Mouse (Mus musculus) lung, embryonic 16.5 days (tissue): ENCODE data around the gene Fgfr2. TPM values are rescaled to one million over a fixed set of nuclear protein-coding genes. Genes with fewer than 3 reads are reported as not detected.
"Not testable (repeated sequence)": the region's sequence is repeated elsewhere in the genome, so short reads cannot be mapped to it uniquely, and the experiment has no call there.

ENCODE experiments used
- ATAC-seq: fragments of 200-750 bp; cut with Nextera tagmentation; 2 replicates; pipeline ENCODE4 v1.8.0; 2017; ENCODE audit warnings: low read depth, mild to moderate bottlenecking, moderate library complexity
- H3K27ac ChIP-seq: fragments of 300-500 bp; sonication (generic); 2 replicates; pipeline ENCODE4 v1.5.1; 2014; ENCODE audit warnings: mild to moderate bottlenecking, control low read depth, low read length
- H3K27me3 ChIP-seq: fragments of 300-500 bp; sonication (generic); 2 replicates; pipeline ENCODE4 v1.6.1; 2014; ENCODE audit warnings: low read depth, low read length, mixed read lengths; ENCODE audit not compliant: control insufficient read depth, insufficient read depth
- H3K36me3 ChIP-seq: fragments of 300-500 bp; sonication (generic); 2 replicates; pipeline ENCODE4 v1.6.1; 2014; ENCODE audit warnings: low read length; ENCODE audit not compliant: control insufficient read depth, insufficient read depth
- H3K4me1 ChIP-seq: fragments of 300-500 bp; sonication (generic); replicated peaks from 2 replicates; pipeline ENCODE4 v1.6.1; 2014; ENCODE audit warnings: low read length, mixed read lengths; ENCODE audit not compliant: control insufficient read depth, insufficient read depth
- H3K4me2 ChIP-seq: fragments of 300-500 bp; sonication (generic); 2 replicates; pipeline ENCODE4 v1.6.1; 2014; ENCODE audit warnings: low read depth, low read length, control low read depth
- H3K4me3 ChIP-seq: fragments of 300-500 bp; sonication (generic); 2 replicates; pipeline ENCODE4 v1.5.1; 2014; ENCODE audit warnings: mild to moderate bottlenecking, low read length, control low read depth
- H3K9ac ChIP-seq: fragments of 300-500 bp; sonication (generic); 2 replicates; pipeline ENCODE4 v1.6.1; 2014; ENCODE audit warnings: low read length, control low read depth
- H3K9me3 ChIP-seq: fragments of 300-500 bp; sonication (generic); 2 replicates; pipeline ENCODE4 v1.6.1; 2016; ENCODE audit warnings: low read length; ENCODE audit not compliant: control insufficient read depth
- WGBS: fragments of 180-500 bp; shearing (Covaris S2); extraction: QIAGEN DNeasy Blood & Tissue Kit; methylation state at CpG from one replicate; pipeline ENCODE4 v1.1.7; 2014; 5-methylcytosine and 5-hydroxymethylcytosine counted together
- polyA plus RNA-seq: library from polyadenylated mRNA; unstranded; fragments of >200 nt; fragmentation: Nextera tagmentation; extraction: Ambion mirVana; gene quantifications from 2 replicates; pipeline ENCODE4 v1.2.1, GENCODE M21; 2015

Fgfr2 gene
- polyA plus RNA-seq, 1 experiment from 2014 or later, result 175 TPM

GRCm38 (mm10) chr7:130158845-130159244 lies 2964.3 kb downstream of the Fgfr2 start:
- H3K36me3 ChIP-seq, result peaks cover 12% of the 10 kb centered on the region
- H3K27ac ChIP-seq, result no peak overlapping the region
- 0 out of 2 replicates have a peak, but pooled peaks cover 2% of the 10 kb centered on the region for H3K4me1 ChIP-seq
- 59% methylated on average over 3 of the region's 3 CpGs for WGBS
- H3K27me3 ChIP-seq, result no peaks in the 10 kb centered on the region
- H3K9ac ChIP-seq, result no peak overlapping the region
- no peak for ATAC-seq
- H3K4me2 ChIP-seq, result no peak overlapping the region
- no peak overlapping the region for H3K4me3 ChIP-seq
- no peaks in the 10 kb centered on the region for H3K9me3 ChIP-seq

GRCm38 (mm10) chr7:130153363-130153969 lies 2969.7 kb downstream of the Fgfr2 start:
- Histone ChIP-seq H3K4me3 (no peak overlapping the region), H3K36me3 (no peaks in the 10 kb centered on the region), H3K27me3 (no peaks in the 10 kb centered on the region), H3K27ac (no peak overlapping the region), H3K9me3 (no peaks in the 10 kb centered on the region), H3K4me2 (no peak overlapping the region), H3K9ac (no peak overlapping the region), H3K4me1 (0 out of 2 replicates have a peak, but pooled peaks cover 2% of the 10 kb centered on the region)
- WGBS, result 62% methylated on average over 7 of the region's 7 CpGs
- ATAC-seq, result no peak

GRCm38 (mm10) chr7:130148906-130149305 lies 2974.2 kb downstream of the Fgfr2 start:
- Histone ChIP-seq H3K27ac (no peak overlapping the region), H3K4me1 (peaks cover 2% of the 10 kb centered on the region; the same call in 1 of the 2 replicates)
- 59% methylated on average over 5 of the region's 5 CpGs for WGBS

GRCm38 (mm10) chr7:130147230-130147629 lies 2975.9 kb downstream of the Fgfr2 start:
- Histone ChIP-seq H3K9me3 (no peaks in the 10 kb centered on the region), H3K4me2 (no peak overlapping the region), H3K4me1 (no peaks in the 10 kb centered on the region; the same call in 1 of the 2 replicates), H3K4me3 (no peak overlapping the region), H3K27ac (no peak overlapping the region), H3K27me3 (no peaks in the 10 kb centered on the region), H3K9ac (no peak overlapping the region), H3K36me3 (no peaks in the 10 kb centered on the region)
- WGBS, result 78% methylated on average over 7 of the region's 7 CpGs
- ATAC-seq, result no peak

More at GRCm38 (mm10) chr7:130148906-130149305, 2974.2 kb downstream of the Fgfr2 start:
- H3K4me3 ChIP-seq, result no peak overlapping the region
- no peak overlapping the region for H3K4me2 ChIP-seq
- H3K9ac ChIP-seq, result no peak overlapping the region
- no peak for ATAC-seq
- H3K27me3 ChIP-seq, result no peaks in the 10 kb centered on the region
- no peaks in the 10 kb centered on the region for H3K9me3 ChIP-seq
- H3K36me3 ChIP-seq, result no peaks in the 10 kb centered on the region

GRCm38 (mm10) chr7:130145211-130145610 lies 2977.9 kb downstream of the Fgfr2 start:
- Histone ChIP-seq H3K9ac (no peak overlapping the region), H3K9me3 (no peaks in the 10 kb centered on the region), H3K27ac (no peak overlapping the region), H3K27me3 (no peaks in the 10 kb centered on the region), H3K4me2 (no peak overlapping the region), H3K4me3 (no peak overlapping the region), H3K4me1 (no peaks in the 10 kb centered on the region; the same call in 1 of the 2 replicates), H3K36me3 (no peaks in the 10 kb centered on the region)
- no peak for ATAC-seq
- 85% methylated on average over 4 of the region's 4 CpGs for WGBS

GRCm38 (mm10) chr7:130143371-130143770 lies 2979.8 kb downstream of the Fgfr2 start:
- Histone ChIP-seq H3K4me1 (no peaks in the 10 kb centered on the region; the same call in 1 of the 2 replicates), H3K9ac (no peak overlapping the region), H3K9me3 (no peaks in the 10 kb centered on the region), H3K4me2 (no peak overlapping the region), H3K36me3 (no peaks in the 10 kb centered on the region), H3K4me3 (no peak overlapping the region), H3K27me3 (no peaks in the 10 kb centered on the region), H3K27ac (no peak overlapping the region)
- WGBS, result 61% methylated on average over 7 of the region's 7 CpGs
- ATAC-seq, result peak; percentile 45; the same call in 1 of the 2 replicates

GRCm38 (mm10) chr7:130141088-130141873 lies 2981.9 kb downstream of the Fgfr2 start:
- no peaks in the 10 kb centered on the region for H3K4me1 ChIP-seq
- H3K36me3 ChIP-seq, result no peaks in the 10 kb centered on the region
- no peak for ATAC-seq
- no peak overlapping the region for H3K4me3 ChIP-seq
- H3K4me2 ChIP-seq, result no peak overlapping the region
- H3K27me3 ChIP-seq, result no peaks in the 10 kb centered on the region
- H3K27ac ChIP-seq, result no peak overlapping the region
- H3K9me3 ChIP-seq, result no peaks in the 10 kb centered on the region
- 57% methylated on average over 3 of the region's 3 CpGs for WGBS
- H3K9ac ChIP-seq, result no peak overlapping the region

GRCm38 (mm10) chr7:130134924-130135365 lies 2988.2 kb downstream of the Fgfr2 start:
- Histone ChIP-seq H3K27me3 (no peaks in the 10 kb centered on the region), H3K4me2 (no peak overlapping the region), H3K9me3 (no peaks in the 10 kb centered on the region), H3K9ac (no peak overlapping the region), H3K4me1 (peaks cover 3% of the 10 kb centered on the region; the same call in 1 of the 2 replicates), H3K36me3 (no peaks in the 10 kb centered on the region), H3K4me3 (no peak overlapping the region), H3K27ac (peak overlapping the region; percentile 61)
- ATAC-seq, result peak; percentile 83
- 29% methylated on average over 3 of the region's 3 CpGs for WGBS

GRCm38 (mm10) chr7:130134428-130134827 lies 2988.7 kb downstream of the Fgfr2 start:
- peak overlapping the region; percentile 61 for H3K27ac ChIP-seq
- H3K4me1 ChIP-seq, H3K9ac ChIP-seq, H3K4me3 ChIP-seq, H3K4me2 ChIP-seq, ATAC-seq, H3K27me3 ChIP-seq, H3K9me3 ChIP-seq, H3K36me3 ChIP-seq: not testable (repeated sequence)
